Mouse (Mus musculus) spleen, adult 2 months (tissue): ENCODE data around the gene Osbp2. TPM values are rescaled to one million over a fixed set of nuclear protein-coding genes. Genes with fewer than 3 reads are reported as not detected.

Experiments used
- DNase-seq, 2 experiments: peaks; one replicate each; pipeline versions ENCODE4 v3.0.0 to v3.0.0-alpha.2; 2012 to 2021; ENCODE audit warnings: low spot score in 2 of 2, low read depth in 1 of 2
- H3K27ac ChIP-seq: fragments of 200-500 bp; 2 replicates; pipeline ENCODE4 v1.5.1; 2012; ENCODE audit warnings: low read length, inconsistent platforms; ENCODE audit not compliant: insufficient read depth
- H3K27me3 ChIP-seq: fragments of 200-500 bp; 2 replicates; pipeline ENCODE4 v1.6.1; 2012; ENCODE audit warnings: mild to moderate bottlenecking, moderate library complexity, low read length, inconsistent platforms; ENCODE audit not compliant: control insufficient read depth, insufficient read depth
- H3K36me3 ChIP-seq: fragments of 200-500 bp; 2 replicates; pipeline ENCODE4 v1.6.1; 2012; ENCODE audit warnings: mild to moderate bottlenecking, low read length, inconsistent platforms; ENCODE audit not compliant: control insufficient read depth, insufficient read depth
- H3K4me1 ChIP-seq: fragments of 200-500 bp; 2 replicates; pipeline ENCODE4 v1.6.1; 2011; ENCODE audit warnings: inconsistent platforms; ENCODE audit not compliant: control insufficient read depth, insufficient read depth, insufficient read length
- H3K4me3 ChIP-seq: fragments of 200-500 bp; 2 replicates; pipeline ENCODE4 v1.5.1; 2011; ENCODE audit warnings: mild to moderate bottlenecking, inconsistent platforms; ENCODE audit not compliant: insufficient read depth, insufficient read length; ENCODE audit errors: extremely low read depth
- CTCF ChIP-seq: fragments of 200-500 bp; IDR thresholded peaks from 2 replicates; pipeline ENCODE4 v1.5.1; 2011; ENCODE audit warnings: mild to moderate bottlenecking, inconsistent platforms; ENCODE audit not compliant: insufficient read depth, insufficient read length, insufficient replicate concordance; ENCODE audit errors: extremely low read depth
- POLR2A ChIP-seq: fragments of 200-500 bp; IDR thresholded peaks from 2 replicates; pipeline ENCODE4 v1.6.1; 2011; ENCODE audit warnings: low read depth, low read length, inconsistent platforms
- WGBS: fragments of 180-500 bp; shearing (Covaris S2); methylation state at CpG from one replicate; pipeline ENCODE4 v1.1.7; 2018; 5-methylcytosine and 5-hydroxymethylcytosine counted together
- polyA plus RNA-seq: library from polyadenylated mRNA; depleted of rRNA; stranded (reverse); fragments of >200 nt; gene quantifications from 2 replicates; pipeline ENCODE4 v1.2.3, GENCODE M21; 2012

Gene Osbp2
- polyA plus RNA-seq, 1 experiment = 0.05 TPM

DNA sequence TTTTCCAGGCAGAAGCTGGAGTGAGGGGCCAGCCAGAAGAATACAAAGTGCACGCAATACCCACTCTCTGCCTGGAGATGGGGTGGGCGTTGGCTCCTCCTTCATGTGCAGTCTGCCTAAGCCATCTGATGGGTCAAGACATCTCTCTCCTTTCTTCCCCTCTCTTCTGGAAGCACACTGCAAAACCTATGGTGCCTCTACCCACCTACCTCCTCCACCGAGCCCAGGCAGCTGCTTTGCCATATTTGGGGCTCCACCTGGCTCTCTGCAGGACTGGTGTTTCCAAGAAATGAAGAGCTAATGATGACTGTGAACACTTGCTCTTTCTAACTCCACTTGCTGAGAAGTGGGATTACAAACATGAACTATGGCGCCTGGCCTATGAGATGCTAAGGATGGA lies 132.2 kb downstream of the Osbp2 start:
- Histone ChIP-seq H3K4me3 (no peak overlapping the region), H3K4me1 (no peaks in the 10 kb centered on the region), H3K27me3 (no peaks in the 10 kb centered on the region), H3K36me3 (no peaks in the 10 kb centered on the region), H3K27ac (no peak overlapping the region)
- 87% methylated on average over 4 of the region's 4 CpGs for WGBS
- no peak for TF ChIP-seq POLR2A
- TF ChIP-seq CTCF = no peak
- DNase-seq = no peak

- Histone ChIP-seq H3K4me1 (no peaks in the 10 kb centered on the region), H3K4me3 (no peak overlapping the region), H3K27me3 (no peaks in the 10 kb centered on the region), H3K27ac (no peak overlapping the region), H3K36me3 (no peaks in the 10 kb centered on the region)
- WGBS = 75% methylated on average over 9 of the region's 9 CpGs
- DNase-seq = no peak
- no peak for TF ChIP-seq POLR2A
- TF ChIP-seq CTCF = no peak
Measured at GRCm38 (mm10) chr11:3727438-3728105, 136.1 kb downstream of the Osbp2 start.

DNA sequence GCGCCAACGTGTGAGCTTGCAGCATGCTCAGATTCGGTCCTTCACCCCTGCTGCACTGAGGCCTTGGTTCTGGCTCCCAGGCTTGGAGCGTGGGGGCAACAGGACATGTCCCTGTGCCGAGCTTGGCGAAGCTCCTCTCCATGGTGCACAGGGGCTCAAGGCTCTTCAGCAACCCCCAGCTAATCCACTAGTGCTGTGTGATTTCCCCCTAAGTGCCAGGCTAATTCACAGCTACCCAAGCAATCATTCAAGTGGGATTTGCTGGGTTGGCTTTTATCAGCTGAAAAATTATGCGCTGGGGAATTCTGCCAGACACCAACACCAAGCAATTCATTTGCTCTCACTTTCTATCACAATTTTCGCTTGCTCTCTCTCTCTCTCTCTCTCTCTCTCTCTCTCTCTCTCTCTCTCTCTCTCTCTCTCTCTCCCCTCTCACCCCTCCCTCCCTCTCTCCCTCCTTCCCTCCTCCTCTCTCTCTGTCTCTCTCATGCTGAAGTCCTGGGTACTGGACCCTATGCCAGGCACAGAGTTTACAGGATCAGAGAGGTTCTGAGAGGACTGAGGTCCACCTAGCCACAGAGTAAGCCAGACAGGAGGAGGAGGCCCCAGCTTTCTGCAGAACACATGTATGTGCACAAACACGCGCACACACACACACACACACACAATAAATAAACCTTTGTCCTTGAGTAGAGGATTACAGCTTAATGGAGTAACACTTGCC lies 138.2 kb downstream of the Osbp2 start:
- no peaks in the 10 kb centered on the region for H3K36me3 ChIP-seq
- WGBS = 67% methylated on average over 10 of the region's 10 CpGs
- H3K27me3 ChIP-seq = no peaks in the 10 kb centered on the region
- H3K27ac ChIP-seq = no peak overlapping the region
- no peak overlapping the region for H3K4me3 ChIP-seq
- no peaks in the 10 kb centered on the region for H3K4me1 ChIP-seq
- no peak for DNase-seq
- TF ChIP-seq POLR2A (no peak), CTCF (no peak)

- Histone ChIP-seq H3K4me3 (no peak overlapping the region), H3K36me3 (no peaks in the 10 kb centered on the region), H3K4me1 (no peaks in the 10 kb centered on the region), H3K27me3 (no peaks in the 10 kb centered on the region), H3K27ac (no peak overlapping the region)
- DNase-seq = no peak
- WGBS = 73% methylated on average over 5 of the region's 5 CpGs
- TF ChIP-seq POLR2A (no peak), CTCF (no peak)
Measured at GRCm38 (mm10) chr11:3724726-3725125, 139.0 kb downstream of the Osbp2 start.

DNA sequence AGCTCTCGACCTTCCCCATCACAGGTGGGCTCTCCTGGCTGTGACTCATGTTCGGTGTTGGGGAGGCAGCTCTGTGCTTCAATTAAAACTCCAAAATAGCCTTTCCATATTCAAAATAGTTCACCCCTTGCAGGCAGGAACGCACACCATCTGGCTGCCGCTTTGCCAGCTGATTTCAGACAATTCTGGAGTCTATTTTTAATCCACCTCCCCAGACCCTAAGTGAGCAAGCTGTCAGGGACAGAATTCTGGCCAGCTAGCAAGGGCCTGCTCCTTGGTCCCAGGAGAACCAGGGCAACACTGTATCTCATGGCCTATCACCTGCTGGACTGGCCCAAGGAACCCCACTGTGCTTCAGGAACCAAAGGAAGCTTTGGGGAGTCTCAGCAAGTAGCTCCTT lies 139.8 kb downstream of the Osbp2 start:
- Histone ChIP-seq H3K27ac (no peak overlapping the region), H3K36me3 (no peaks in the 10 kb centered on the region), H3K27me3 (no peaks in the 10 kb centered on the region), H3K4me1 (no peaks in the 10 kb centered on the region), H3K4me3 (no peak overlapping the region)
- WGBS = 72% methylated on average over 4 of the region's 4 CpGs
- TF ChIP-seq POLR2A (no peak), CTCF (no peak)
- no peak for DNase-seq

DNA sequence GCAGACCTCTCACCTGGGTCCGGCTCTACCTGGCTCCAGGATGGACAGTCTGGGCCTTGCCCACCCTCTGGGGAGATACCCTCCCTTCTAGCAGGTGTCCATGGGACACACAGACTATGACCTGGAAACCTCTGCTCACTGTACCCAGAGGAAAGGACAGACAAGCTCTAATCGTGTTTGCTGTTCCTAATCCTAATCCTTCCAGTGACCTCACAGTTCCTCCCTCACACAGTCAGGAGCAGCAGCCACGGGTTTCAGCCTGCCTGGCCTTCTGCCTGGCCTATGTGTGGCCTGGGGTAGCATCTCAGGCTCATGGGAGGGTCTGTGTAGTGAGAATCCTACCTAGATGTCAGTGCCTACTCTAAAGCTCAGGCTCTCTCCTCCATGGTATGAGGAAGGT lies 140.8 kb downstream of the Osbp2 start:
- TF ChIP-seq CTCF = no peak
- TF ChIP-seq POLR2A = no peak
- Histone ChIP-seq H3K36me3 (no peaks in the 10 kb centered on the region), H3K4me1 (no peaks in the 10 kb centered on the region), H3K27ac (no peak overlapping the region), H3K4me3 (no peak overlapping the region), H3K27me3 (no peaks in the 10 kb centered on the region)
- WGBS = 58% methylated on average over 3 of the region's 3 CpGs
- DNase-seq = no peak

GRCm38 (mm10) chr11:3722036-3722435 lies 141.7 kb downstream of the Osbp2 start:
- no peaks in the 10 kb centered on the region for H3K27me3 ChIP-seq
- H3K4me3 ChIP-seq = no peak overlapping the region
- no peak for DNase-seq
- H3K27ac ChIP-seq = no peak overlapping the region
- H3K36me3 ChIP-seq = no peaks in the 10 kb centered on the region
- no peak for TF ChIP-seq POLR2A
- no peak for TF ChIP-seq CTCF
- H3K4me1 ChIP-seq = no peaks in the 10 kb centered on the region
- WGBS = 84% methylated on average over 3 of the region's 3 CpGs
